Mouse (Mus musculus): ENCODE data around the gene Enpp3.

Gene Enpp3

DNA sequence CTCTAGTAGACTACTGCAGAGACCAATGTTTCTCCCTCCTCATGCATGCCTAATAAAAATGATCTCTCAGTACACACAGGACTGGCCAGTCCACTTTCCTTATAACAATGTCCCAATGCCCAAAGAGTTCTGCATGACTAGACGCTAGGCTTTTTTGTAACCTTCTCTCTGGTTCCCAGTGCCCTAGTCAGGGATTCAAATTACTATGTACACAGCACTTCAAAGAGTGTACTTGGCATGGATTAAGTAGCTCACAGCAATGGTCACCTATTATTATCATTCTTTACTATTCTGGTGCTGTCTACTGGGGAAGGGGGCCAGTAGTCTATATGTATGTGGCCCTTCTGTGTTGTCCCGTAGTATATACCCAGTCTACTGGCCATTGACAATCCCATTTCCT lies 40.8 kb downstream of the Enpp3 start:
- no peak for DNase-seq (ENCODE audit: low read depth, low spot score)
- no peaks in the 10 kb centered on the region for H3K36me3 ChIP-seq (ENCODE audit: control insufficient read depth, insufficient read depth, low read length, poor library complexity, severe bottlenecking)

DNA sequence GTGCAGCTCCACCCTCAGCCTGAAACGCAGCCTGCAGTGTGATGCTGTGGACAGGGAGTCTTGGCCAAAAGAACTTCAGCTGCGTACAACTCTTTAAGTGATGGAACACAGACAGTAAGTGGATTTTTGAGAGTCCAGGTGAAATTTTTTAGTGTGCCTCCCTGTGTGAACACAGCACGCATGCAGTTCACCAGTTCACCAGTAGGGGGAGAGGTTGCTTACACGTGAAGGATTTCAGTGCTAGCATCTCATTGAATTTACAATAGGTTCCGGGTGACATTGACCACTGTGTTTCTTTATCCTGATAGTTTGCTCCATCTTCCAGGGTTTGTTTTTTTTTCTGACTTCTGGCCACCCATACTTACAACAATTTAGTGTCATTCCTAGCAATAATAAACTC lies 45.4 kb downstream of the Enpp3 start:
- Histone ChIP-seq H3K27me3 (ENCODE audit: control insufficient read depth, insufficient read depth, low read length, poor library complexity, severe bottlenecking) (no peaks in the 10 kb centered on the region), H3K36me3 (ENCODE audit: control insufficient read depth, insufficient read depth, low read length, poor library complexity, severe bottlenecking) (no peaks in the 10 kb centered on the region)
- DNase-seq (ENCODE audit: low read depth, low spot score) = peak; percentile 81

More for the DNA sequence above, 40.8 kb downstream of the Enpp3 start:
- H3K27me3 ChIP-seq (ENCODE audit: control insufficient read depth, insufficient read depth, low read length, poor library complexity, severe bottlenecking) = no peaks in the 10 kb centered on the region

DNA sequence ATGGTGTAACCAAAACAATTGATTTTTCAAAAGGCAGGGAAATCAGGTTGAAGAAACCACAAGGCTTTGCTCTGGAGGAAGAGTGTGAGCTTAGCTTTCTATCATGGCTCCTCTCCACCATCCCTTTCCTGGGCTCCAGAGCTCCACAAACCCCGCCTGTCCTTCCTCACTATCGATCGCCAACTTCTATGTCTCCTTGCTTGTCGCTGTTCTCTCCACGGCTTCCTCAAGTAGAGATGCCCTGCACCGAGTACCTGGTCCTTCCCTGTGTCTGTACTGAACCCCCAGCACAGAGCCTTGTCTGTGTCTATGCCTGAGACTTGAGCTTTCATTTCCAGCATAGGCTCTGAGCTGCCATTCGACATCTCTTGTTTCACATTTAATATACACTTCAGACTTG lies 49.9 kb downstream of the Enpp3 start:
- no peaks in the 10 kb centered on the region for H3K36me3 ChIP-seq (ENCODE audit: control insufficient read depth, insufficient read depth, low read length, poor library complexity, severe bottlenecking)

DNA sequence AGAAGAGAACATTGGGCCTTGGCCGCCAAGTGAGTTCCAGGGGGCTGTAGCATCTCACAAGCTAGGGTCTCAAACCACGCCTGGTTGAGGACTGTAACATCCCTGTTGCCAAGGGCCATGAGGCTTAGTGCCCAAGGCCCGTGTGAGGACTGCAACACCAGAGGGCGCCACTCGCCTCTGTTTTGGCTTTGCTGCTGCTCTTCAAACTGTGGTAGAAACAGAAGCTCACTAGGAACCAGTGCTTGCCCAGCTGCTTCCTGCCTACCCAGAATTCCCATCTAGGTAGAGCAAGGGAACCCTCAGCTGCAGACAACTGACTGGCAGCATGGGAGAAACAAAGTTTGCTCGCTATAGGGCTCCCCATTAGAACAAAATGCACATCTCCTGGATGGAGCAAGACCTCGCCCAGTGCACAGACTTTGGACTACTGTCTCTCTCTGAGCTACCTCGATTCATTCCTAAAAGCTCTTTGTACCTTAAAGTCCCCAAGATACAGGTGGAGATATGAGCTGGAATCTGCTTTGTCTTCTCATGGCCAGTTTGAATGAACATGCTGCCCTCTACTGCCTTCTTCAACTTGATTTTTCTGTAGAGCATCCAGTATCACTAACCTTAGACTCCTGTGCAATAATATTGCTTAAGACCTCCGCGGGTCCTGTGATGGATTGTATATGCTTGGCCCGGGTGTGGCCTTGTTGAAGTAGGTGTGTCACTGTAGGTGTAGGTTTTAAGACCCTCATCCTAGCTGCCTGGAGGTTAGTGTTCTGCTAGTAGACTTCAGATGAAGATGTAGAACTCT lies 52.7 kb downstream of the Enpp3 start:
- peak; percentile 78 for DNase-seq (ENCODE audit: low read depth, low spot score)
- no peaks in the 10 kb centered on the region for H3K36me3 ChIP-seq (ENCODE audit: control insufficient read depth, insufficient read depth, low read length, poor library complexity, severe bottlenecking)

More for the DNA sequence above, 49.9 kb downstream of the Enpp3 start:
- no peak for DNase-seq (ENCODE audit: low read depth, low spot score)
- no peaks in the 10 kb centered on the region for H3K27me3 ChIP-seq (ENCODE audit: control insufficient read depth, insufficient read depth, low read length, poor library complexity, severe bottlenecking)

DNA sequence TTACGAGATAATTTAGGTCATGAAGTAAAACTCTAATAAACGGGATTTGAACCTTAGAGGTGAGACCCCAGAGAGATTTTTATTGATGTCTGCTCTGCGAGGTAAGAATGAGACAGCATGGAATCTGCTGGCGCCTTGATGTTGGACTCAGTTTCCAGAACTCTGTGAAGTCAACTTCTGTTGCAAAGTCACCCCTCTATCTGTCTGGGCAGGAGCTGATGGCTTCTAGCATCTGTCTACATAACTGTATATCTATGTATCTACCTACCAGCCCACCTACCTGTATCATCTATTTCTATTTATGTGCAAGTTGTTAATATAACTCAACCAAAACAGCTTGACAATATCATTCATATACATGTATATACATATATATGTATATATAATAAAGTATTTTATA lies 57.3 kb downstream of the Enpp3 start:
- Histone ChIP-seq H3K27me3 (ENCODE audit: control insufficient read depth, insufficient read depth, low read length, poor library complexity, severe bottlenecking) (no peaks in the 10 kb centered on the region), H3K36me3 (ENCODE audit: control insufficient read depth, insufficient read depth, low read length, poor library complexity, severe bottlenecking) (no peaks in the 10 kb centered on the region)
- no peak for DNase-seq (ENCODE audit: low read depth, low spot score)

More for the DNA sequence above, 52.7 kb downstream of the Enpp3 start:
- H3K27me3 ChIP-seq (ENCODE audit: control insufficient read depth, insufficient read depth, low read length, poor library complexity, severe bottlenecking) = no peaks in the 10 kb centered on the region

- Histone ChIP-seq H3K36me3 (ENCODE audit: control insufficient read depth, insufficient read depth, low read length, poor library complexity, severe bottlenecking) (no peaks in the 10 kb centered on the region), H3K27me3 (ENCODE audit: control insufficient read depth, insufficient read depth, low read length, poor library complexity, severe bottlenecking) (no peaks in the 10 kb centered on the region)
- DNase-seq (ENCODE audit: low read depth, low spot score) = no peak
Observed at GRCm38 (mm10) chr10:24784624-24785276, 57.9 kb downstream of the Enpp3 start.

- Histone ChIP-seq H3K36me3 (ENCODE audit: control insufficient read depth, insufficient read depth, low read length, poor library complexity, severe bottlenecking) (no peaks in the 10 kb centered on the region), H3K27me3 (ENCODE audit: control insufficient read depth, insufficient read depth, low read length, poor library complexity, severe bottlenecking) (no peaks in the 10 kb centered on the region)
- DNase-seq (ENCODE audit: low read depth, low spot score) = no peak
Observed at GRCm38 (mm10) chr10:24783946-24784345, 58.7 kb downstream of the Enpp3 start.

GRCm38 (mm10) chr10:24778643-24779020 lies 64.0 kb downstream of the Enpp3 start:
- no peak for DNase-seq (ENCODE audit: low read depth, low spot score)
- H3K27me3 ChIP-seq (ENCODE audit: control insufficient read depth, insufficient read depth, low read length, poor library complexity, severe bottlenecking) = no peaks in the 10 kb centered on the region
- H3K36me3 ChIP-seq (ENCODE audit: control insufficient read depth, insufficient read depth, low read length, poor library complexity, severe bottlenecking) = no peaks in the 10 kb centered on the region

DNA sequence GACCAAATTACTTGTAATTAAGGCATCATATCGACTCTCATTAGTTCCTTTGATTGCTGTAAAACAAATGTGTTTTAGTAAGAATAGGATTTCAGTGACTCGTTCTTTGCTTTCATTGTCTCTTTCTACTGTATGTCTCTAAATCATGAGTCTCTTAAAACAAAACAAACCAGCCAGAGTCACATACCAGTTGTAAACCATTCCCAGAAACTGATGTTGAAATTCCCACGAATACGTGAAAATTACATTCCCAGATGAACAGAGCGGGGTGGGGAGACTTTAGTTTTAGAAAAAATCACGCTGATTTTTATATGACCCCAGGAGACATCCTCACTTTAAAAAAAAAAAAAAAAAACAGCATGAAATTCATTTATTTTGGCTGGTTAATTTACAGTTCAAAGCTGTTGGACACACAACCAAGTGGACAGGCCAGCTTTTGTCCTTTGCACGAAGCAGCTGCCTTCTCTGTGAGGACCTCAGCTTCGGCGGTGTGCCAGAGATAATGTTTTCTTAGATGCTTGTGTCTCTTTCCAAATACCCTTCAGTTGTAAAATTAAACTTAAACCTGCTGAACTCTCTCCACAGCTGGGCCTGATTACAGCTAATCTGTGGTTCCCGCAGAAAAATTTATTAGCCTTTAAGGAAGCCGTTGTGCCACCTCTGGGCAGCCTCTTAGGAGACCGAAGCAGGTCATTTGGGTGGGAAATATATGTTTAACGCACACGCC lies 64.5 kb downstream of the Enpp3 start:
- DNase-seq (ENCODE audit: low read depth, low spot score) = no peak
- Histone ChIP-seq H3K36me3 (ENCODE audit: control insufficient read depth, insufficient read depth, low read length, poor library complexity, severe bottlenecking) (no peaks in the 10 kb centered on the region), H3K27me3 (ENCODE audit: control insufficient read depth, insufficient read depth, low read length, poor library complexity, severe bottlenecking) (no peaks in the 10 kb centered on the region)

DNA sequence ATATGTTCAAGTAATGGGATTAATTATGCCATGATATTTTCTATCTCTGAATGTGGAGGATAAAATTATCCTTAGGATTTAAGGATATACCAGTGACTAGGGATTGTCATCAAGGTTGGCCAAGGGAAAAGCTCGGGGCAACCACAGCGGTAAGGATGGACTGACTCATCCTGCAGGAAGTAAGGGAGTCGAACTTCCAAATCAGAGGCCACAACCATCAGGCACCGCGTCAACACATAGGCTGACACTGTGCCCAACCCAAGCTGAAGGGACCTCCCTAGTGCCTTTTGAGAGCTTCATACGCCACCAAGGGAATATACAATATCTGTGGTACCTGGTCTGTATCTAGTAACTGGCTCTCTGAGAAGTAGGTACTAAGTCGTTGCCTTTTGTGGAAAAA lies 73.1 kb downstream of the Enpp3 start:
- H3K36me3 ChIP-seq (ENCODE audit: control insufficient read depth, insufficient read depth, low read length, poor library complexity, severe bottlenecking) = no peaks in the 10 kb centered on the region
- no peaks in the 10 kb centered on the region for H3K27me3 ChIP-seq (ENCODE audit: control insufficient read depth, insufficient read depth, low read length, poor library complexity, severe bottlenecking)
- DNase-seq (ENCODE audit: low read depth, low spot score) = no peak

GRCm38 (mm10) chr10:24767695-24768094 lies 74.9 kb downstream of the Enpp3 start:
- Histone ChIP-seq H3K27me3 (ENCODE audit: control insufficient read depth, insufficient read depth, low read length, poor library complexity, severe bottlenecking) (no peaks in the 10 kb centered on the region), H3K36me3 (ENCODE audit: control insufficient read depth, insufficient read depth, low read length, poor library complexity, severe bottlenecking) (no peaks in the 10 kb centered on the region)
- no peak for DNase-seq (ENCODE audit: low read depth, low spot score)

GRCm38 (mm10) chr10:24766061-24766460 lies 76.6 kb downstream of the Enpp3 start:
- no peaks in the 10 kb centered on the region for H3K27me3 ChIP-seq (ENCODE audit: control insufficient read depth, insufficient read depth, low read length, poor library complexity, severe bottlenecking)
- DNase-seq (ENCODE audit: low read depth, low spot score) = no peak
- H3K36me3 ChIP-seq (ENCODE audit: control insufficient read depth, insufficient read depth, low read length, poor library complexity, severe bottlenecking) = no peaks in the 10 kb centered on the region

DNA sequence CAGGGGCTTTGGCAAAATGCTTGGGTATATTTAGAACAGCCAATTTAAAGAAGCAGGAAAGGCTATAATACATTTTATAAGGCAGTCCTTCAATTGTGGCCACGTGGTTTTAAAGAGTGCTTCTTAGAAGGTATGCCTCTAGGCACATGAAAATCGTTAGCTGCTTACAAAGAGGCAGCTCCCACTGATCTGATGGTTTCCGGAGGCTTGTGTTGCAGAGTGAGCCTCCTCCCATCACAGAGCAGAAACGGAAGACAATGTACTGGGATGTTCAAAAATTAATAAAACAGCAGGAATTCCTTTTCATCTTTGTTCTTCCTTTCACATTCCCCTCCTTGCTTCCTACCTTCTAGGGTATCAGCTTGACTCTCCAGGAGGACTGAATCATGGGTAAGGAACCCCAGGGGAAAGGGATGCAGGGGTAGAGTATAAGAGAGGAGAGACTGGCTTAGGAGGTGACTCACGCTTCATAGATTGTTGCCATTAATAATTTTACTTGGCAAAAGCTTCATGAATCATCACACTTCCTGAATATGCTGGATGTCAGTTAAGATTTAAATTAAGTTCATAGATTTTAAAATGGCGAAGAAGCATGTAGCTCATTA lies 77.4 kb downstream of the Enpp3 start:
- H3K36me3 ChIP-seq (ENCODE audit: control insufficient read depth, insufficient read depth, low read length, poor library complexity, severe bottlenecking) = no peaks in the 10 kb centered on the region
- no peak for DNase-seq (ENCODE audit: low read depth, low spot score)

DNA sequence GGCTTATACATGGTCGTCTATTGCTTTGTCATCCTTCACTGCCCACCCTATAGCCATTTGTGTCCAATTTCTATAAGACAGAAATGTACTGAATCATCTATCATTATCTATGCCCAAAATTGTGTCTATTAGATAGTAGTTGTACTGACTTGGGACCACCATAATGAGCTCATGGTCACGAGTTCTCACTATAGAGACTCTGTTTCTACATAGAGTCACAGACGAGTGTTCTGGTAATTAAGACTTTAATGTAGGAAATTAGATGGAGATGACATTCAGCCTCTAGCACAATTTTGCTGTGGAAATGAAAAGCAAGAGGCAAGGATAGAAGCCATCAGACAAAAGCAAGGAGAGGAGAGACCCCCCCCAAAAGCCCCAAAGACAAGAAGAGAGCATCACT lies 78.0 kb downstream of the Enpp3 start:
- Histone ChIP-seq H3K36me3 (ENCODE audit: control insufficient read depth, insufficient read depth, low read length, poor library complexity, severe bottlenecking) (no peaks in the 10 kb centered on the region), H3K27me3 (ENCODE audit: control insufficient read depth, insufficient read depth, low read length, poor library complexity, severe bottlenecking) (no peaks in the 10 kb centered on the region)
- DNase-seq (ENCODE audit: low read depth, low spot score) = no peak

More for the DNA sequence above, 77.4 kb downstream of the Enpp3 start:
- no peaks in the 10 kb centered on the region for H3K27me3 ChIP-seq (ENCODE audit: control insufficient read depth, insufficient read depth, low read length, poor library complexity, severe bottlenecking)

DNA sequence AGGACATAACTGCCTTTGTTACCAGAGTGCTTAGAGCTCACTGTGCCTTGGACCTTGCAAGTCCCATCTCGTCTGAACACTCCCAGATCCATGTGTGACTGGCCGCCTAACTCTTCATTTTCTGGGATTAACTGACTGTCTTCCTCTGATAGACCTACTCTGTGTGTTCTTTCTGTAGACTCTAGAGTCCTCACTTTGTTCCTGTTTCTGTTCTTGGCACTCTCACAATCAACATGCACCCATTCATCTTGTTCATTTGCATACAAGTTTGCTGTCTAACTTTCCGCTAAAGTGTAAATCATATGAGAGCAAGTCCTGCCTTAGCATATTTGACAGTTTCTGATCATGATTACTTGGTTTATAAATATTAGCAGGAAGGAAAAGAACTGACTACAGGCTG lies 79.4 kb downstream of the Enpp3 start:
- Histone ChIP-seq H3K36me3 (ENCODE audit: control insufficient read depth, insufficient read depth, low read length, poor library complexity, severe bottlenecking) (no peaks in the 10 kb centered on the region), H3K27me3 (ENCODE audit: control insufficient read depth, insufficient read depth, low read length, poor library complexity, severe bottlenecking) (no peaks in the 10 kb centered on the region)
- DNase-seq (ENCODE audit: low read depth, low spot score) = peak; percentile 49

Measured in splenic B cell, adult 2 months (primary cell).